Mouse (Mus musculus): ENCODE measurements at regions not wholly inside any gene's neighbourhood (a gene's known extent, or its start where the extent isn't known, plus 50 kb on each side); places are given as distances from the start of the nearest gene placed in this dataset.
"Not testable (repeated sequence)": the region's sequence is repeated elsewhere in the genome, so short reads cannot be mapped to it uniquely, and the experiment has no call there.

DNA sequence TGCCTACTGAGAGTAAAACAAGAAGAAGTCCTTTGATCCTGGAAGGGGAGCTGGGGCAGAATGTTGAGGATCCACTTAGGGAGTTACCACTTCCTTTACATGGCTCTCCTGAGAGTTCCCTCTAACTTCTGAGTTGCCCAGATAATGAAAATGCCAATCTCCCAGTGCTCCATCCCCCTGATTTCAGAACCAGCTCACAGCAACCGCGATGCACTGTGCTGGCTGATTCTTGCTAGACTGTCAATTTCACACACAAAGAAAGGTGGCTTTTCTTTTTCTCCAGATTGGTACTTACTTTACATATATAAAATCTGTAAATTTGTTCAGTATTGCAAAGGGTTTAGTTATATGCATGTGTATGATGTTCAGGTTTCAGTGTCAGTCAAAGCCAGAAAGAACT is 1248.1 kb upstream of the Adam24 start:
- no peak for DNase-seq

DNA sequence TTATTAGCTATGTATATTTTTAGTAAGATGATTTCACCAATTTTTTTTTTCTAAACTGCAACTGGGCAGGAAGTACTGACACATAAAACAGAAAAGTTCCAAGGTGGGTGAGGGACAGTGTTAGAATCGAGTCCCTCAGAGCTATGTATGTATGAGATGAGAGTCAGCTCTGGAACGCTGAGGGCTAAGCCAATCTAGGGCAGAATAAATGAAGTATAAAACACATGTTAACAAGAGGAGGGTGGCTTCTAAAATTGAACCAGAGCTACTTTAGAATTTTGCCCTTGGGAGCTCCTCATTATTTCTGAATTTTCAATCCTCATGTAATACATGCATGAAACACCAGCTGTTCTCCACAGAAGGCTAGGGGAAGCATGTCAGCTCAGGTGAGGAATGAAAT is 1247.5 kb upstream of the Adam24 start:
- DNase-seq = no peak

DNA sequence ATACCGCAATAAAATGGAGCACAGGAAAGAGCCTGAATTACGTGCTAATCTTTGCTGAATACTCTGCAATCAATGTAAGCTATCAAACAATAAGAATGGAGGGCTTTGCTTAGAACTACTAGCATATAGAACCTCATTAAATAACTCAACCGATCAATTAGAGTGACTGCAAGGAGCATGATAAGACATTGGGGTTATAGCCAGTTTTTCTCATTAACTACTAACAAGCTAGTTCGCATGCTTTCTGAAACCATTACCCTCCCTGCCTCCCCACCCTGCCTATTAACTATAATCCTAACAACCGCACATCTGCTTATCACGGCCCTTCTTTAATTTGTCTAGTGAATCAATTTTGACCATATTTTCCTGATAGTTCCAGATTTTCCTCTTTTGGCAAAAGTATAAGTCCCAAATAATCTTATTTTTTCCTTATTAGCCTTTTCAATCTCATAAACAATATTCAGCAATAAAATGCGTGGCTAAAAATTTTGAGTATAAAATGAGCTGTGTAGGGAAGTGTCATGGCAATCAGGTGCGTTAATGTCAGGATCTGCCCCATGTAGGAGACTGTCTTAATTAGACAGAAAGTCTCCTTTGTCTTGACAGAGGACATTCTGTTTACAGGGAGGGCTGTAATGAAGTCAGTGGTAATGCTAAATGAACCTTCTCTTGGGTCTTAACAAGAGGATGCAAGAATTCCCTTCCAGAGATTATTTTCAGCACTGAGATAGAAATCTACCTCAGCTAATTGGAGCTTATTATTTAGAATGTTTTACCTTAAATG is 1234.1 kb upstream of the Adam24 start:
- DNase-seq = no peak

DNA sequence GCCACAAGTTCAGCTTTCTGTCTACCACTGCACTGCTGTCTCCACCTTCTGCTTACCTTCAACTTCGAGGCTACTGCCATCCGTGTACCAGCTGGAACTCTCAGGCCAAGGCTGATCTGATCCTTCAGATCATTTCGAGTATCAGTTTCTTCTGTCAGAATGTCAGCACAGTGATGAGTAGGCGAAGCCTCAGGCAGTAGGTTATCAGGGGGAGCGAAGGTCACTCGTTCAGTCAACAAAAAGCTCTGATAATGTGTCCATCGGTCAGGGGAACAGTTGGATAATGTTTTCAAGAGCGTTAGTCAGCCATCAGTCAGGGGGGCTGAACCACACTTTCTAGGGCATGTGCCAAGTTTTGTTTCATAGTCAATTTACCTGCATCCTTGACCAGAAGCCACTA is 1183.7 kb upstream of the Adam24 start:
- not testable (repeated sequence) for DNase-seq

DNA sequence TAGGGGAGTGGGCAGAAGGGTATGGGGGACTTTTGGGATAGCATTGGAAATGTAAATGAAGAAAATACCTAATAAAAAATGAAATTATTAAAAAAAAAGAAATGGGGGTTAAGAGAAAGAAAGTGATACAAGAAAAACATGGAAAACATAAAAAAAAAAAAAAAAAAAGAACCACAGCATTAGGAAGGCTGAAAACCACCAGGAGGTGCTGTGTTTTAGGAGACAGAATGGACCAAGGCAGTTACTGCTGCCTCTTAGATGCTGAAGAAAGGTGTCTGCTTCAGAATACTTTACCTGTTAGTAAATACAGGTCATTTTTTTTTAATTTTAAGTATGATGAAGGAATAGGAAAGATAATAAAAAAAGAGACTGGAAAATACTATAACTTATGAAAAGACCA is 1174.5 kb upstream of the Adam24 start:
- peak; percentile 11 for DNase-seq

DNA sequence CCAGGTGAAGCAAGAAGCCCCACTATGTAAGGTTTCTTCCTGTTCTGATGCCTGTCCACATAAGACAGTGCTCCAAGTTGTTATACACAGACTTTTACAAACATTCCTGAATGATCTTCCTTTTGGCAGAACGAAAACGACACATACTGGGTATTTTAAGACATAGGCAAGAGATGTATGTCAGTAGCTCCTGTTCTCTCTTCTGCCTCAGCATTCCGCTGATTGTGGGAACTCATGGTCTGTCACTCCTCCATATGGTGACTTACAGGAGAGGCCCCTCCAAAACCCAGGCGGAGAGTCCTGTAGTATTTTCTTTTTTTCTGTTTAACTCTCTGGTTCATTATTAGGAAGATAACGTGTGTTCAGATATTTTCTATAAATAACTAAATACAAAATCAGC is 1170.6 kb upstream of the Adam24 start:
- no peak for DNase-seq

DNA sequence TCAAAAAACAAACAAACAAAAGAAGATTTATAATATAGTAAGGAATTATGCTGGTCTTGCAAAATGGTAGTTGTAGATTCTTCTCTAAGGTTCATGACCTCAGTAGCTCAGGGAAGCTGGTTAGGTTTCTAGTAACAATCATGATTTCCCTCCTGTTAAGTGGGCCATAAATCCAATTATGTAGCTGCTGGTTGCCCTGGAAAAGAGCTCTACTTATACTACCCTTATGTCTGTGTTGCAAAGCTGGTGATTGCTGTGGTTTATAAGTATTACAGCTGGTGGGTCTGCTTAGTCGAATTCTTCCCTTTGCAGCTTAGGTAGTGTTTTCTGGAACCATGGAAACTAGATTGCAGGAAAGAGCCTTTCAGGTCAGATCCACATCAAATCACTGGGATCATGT is 1161.9 kb upstream of the Adam24 start:
- no peak for DNase-seq
